Mouse (Mus musculus) brain, adult 10 weeks (tissue): ENCODE measurements around the gene AC141477.1. TPM values are rescaled to one million over a fixed set of nuclear protein-coding genes. Genes with fewer than 3 reads are reported as not detected.

Experiments
- polyA plus RNA-seq: library from polyadenylated mRNA; stranded (reverse); fragments of 350-450 nt; fragmentation: Illumina TruSeq; extraction: RNeasy Lipid Tissue Mini Kit (QIAGEN cat#74804); gene quantifications from one replicate; pipeline ENCODE4 v1.2.3, GENCODE M21; 2015; ENCODE audit warnings: low read depth, low replicate concordance

The AC141477.1 gene
- polyA plus RNA-seq: not detected

GRCm38 (mm10) chr10:76440281-76440680 is at the start of gene AC141477.1:
Gene AC141477.1, minus strand, starts transcription at chr10:76440444.

GRCm38 (mm10) chr10:76468203-76469162 is 28.2 kb upstream of the AC141477.1 start, which contains the start of the genes Mcm3ap and Ybey:
Gene Mcm3ap, plus strand, starts transcription at chr10:76468927.
Gene Ybey, minus strand, starts transcription at chr10:76469114.

GRCm38 (mm10) chr10:76448851-76449250 is 8.6 kb upstream of the AC141477.1 start, which contains the start of gene 2610028H24Rik:
Gene 2610028H24Rik, plus strand, starts transcription at chr10:76449081.

GRCm38 (mm10) chr10:76442178-76443088 is 2.2 kb upstream of the AC141477.1 start, which contains the start of gene Pcnt:
Gene Pcnt, minus strand, starts transcription at chr10:76442786.

Other genes starting within 250 kb of the AC141477.1 start
- 70.6 TPM for gene Prmt2, start 202.6 kb downstream of the AC141477.1 start, polyA plus RNA-seq
- gene S100b, start 186.6 kb downstream of the AC141477.1 start, polyA plus RNA-seq: 268 TPM
- 42.7 TPM for gene Dip2a, start 95.2 kb downstream of the AC141477.1 start, polyA plus RNA-seq
- gene Pcnt, start 2.3 kb upstream of the AC141477.1 start, polyA plus RNA-seq: 18.6 TPM
- not detected for gene 2610028H24Rik, start 8.6 kb upstream of the AC141477.1 start, polyA plus RNA-seq
- 37.0 TPM for gene Mcm3ap, start 28.5 kb upstream of the AC141477.1 start, polyA plus RNA-seq
- 3.3 TPM for gene Ybey, start 28.7 kb upstream of the AC141477.1 start, polyA plus RNA-seq
- gene Lss, start 91.1 kb upstream of the AC141477.1 start, polyA plus RNA-seq: 27.9 TPM
- not detected for gene Spatc1l, start 121.8 kb upstream of the AC141477.1 start, polyA plus RNA-seq
- not detected for gene Ftcd, start 135.2 kb upstream of the AC141477.1 start, polyA plus RNA-seq
- 8.7 TPM for gene Col6a2, start 183.2 kb upstream of the AC141477.1 start, polyA plus RNA-seq